Mouse (Mus musculus): ENCODE measurements around the gene Fem1b.

GRCm38 (mm10) chr9:62839172-62839770, 27.5 kb upstream of the Fem1b start:
- TF ChIP-seq POLR2A (IDR thresholded peaks at IDR 0.05; ENCODE audit: insufficient read depth, low read length) (no peak), EP300 (IDR thresholded peaks at IDR 0.05; ENCODE audit: insufficient read depth, low read depth, low read length) (no peak)
